Mouse (Mus musculus) E14TG2a.4 (cell line): ENCODE data around the gene Ambra1.
A peak's percentile ranks its signal among the peaks of the same experiment; 100 is the strongest.

Experiments
- H3K27me3 ChIP-seq: 2 replicates; pipeline ENCODE4 v1.6.1; 2014; ENCODE audit warnings: low read length, control low read depth; ENCODE audit not compliant: insufficient read depth
- H3K36me3 ChIP-seq: 2 replicates; pipeline ENCODE4 v1.6.1; 2014; ENCODE audit warnings: low read length, control low read depth; ENCODE audit not compliant: insufficient read depth
- H3K4me1 ChIP-seq: replicated peaks from 2 replicates; pipeline ENCODE4 v1.6.1; 2014; ENCODE audit warnings: low read depth, low read length, control low read depth
- H3K4me3 ChIP-seq: replicated peaks from 2 replicates; pipeline ENCODE4 v1.5.1; 2014; ENCODE audit warnings: mild to moderate bottlenecking, low read length
- H3K9me3 ChIP-seq: 2 replicates; pipeline ENCODE4 v1.6.1; 2014; ENCODE audit warnings: low read length, control low read depth
- CTCF ChIP-seq: conservative IDR thresholded peaks from 2 replicates; pipeline ENCODE4 v1.5.1; 2014; ENCODE audit warnings: low read length
- NANOG ChIP-seq: IDR thresholded peaks from 2 replicates; pipeline ENCODE4 v1.6.1; 2014; ENCODE audit warnings: borderline replicate concordance, low read length, mixed read lengths
- POU5F1 ChIP-seq: IDR thresholded peaks from 2 replicates; pipeline ENCODE4 v1.6.1; 2014; ENCODE audit warnings: low read length, borderline replicate concordance

The Ambra1 gene

GRCm38 (mm10) chr2:91936154-91936553 is 206.2 kb downstream of the Ambra1 start:
- peaks cover 67% of the 10 kb centered on the region for H3K4me1 ChIP-seq
- no peak for TF ChIP-seq CTCF
- H3K36me3 ChIP-seq, result peaks cover 84% of the 10 kb centered on the region
- no peaks in the 10 kb centered on the region for H3K27me3 ChIP-seq
- no peaks in the 10 kb centered on the region for H3K9me3 ChIP-seq
- no peak overlapping the region for H3K4me3 ChIP-seq

GRCm38 (mm10) chr2:91939303-91939935 is 209.5 kb downstream of the Ambra1 start:
- Histone ChIP-seq H3K9me3 (no peaks in the 10 kb centered on the region), H3K27me3 (no peaks in the 10 kb centered on the region), H3K4me1 (peaks cover 57% of the 10 kb centered on the region), H3K4me3 (no peak overlapping the region), H3K36me3 (peaks cover 76% of the 10 kb centered on the region)
- TF ChIP-seq CTCF, result no peak; the same call in 1 of the 2 replicates
- TF ChIP-seq NANOG, result no peak
- TF ChIP-seq POU5F1, result no peak

- H3K4me3 ChIP-seq, result no peak overlapping the region
- H3K9me3 ChIP-seq, result no peaks in the 10 kb centered on the region
- H3K36me3 ChIP-seq, result peaks cover 53% of the 10 kb centered on the region
- H3K4me1 ChIP-seq, result peaks cover 55% of the 10 kb centered on the region
- peak; percentile 69 for TF ChIP-seq CTCF
- TF ChIP-seq NANOG, result no peak
- H3K27me3 ChIP-seq, result no peaks in the 10 kb centered on the region
Observed at GRCm38 (mm10) chr2:91942356-91942755, 212.4 kb downstream of the Ambra1 start.

- TF ChIP-seq POU5F1 (no peak), CTCF (peak; percentile 88), NANOG (no peak)
- peak overlapping the region; percentile 60 for H3K4me3 ChIP-seq
- H3K36me3 ChIP-seq, result peaks cover 33% of the 10 kb centered on the region
- no peaks in the 10 kb centered on the region for H3K9me3 ChIP-seq
- no peaks in the 10 kb centered on the region for H3K27me3 ChIP-seq
- H3K4me1 ChIP-seq, result peaks cover 59% of the 10 kb centered on the region
Observed at GRCm38 (mm10) chr2:91944170-91944950, 214.4 kb downstream of the Ambra1 start.

GRCm38 (mm10) chr2:91945483-91945882 is 215.5 kb downstream of the Ambra1 start, which contains the start of gene Gm9821:
TSS of gene Gm9821 (plus strand) at chr2:91945703.
- Histone ChIP-seq H3K4me3 (peak within 1 kb of the TSS; percentile 60), H3K4me1 (peaks cover 71% of the 10 kb centered on the region), H3K9me3 (no peaks in the 10 kb centered on the region), H3K27me3 (no peaks in the 10 kb centered on the region), H3K36me3 (peaks cover 22% of the 10 kb centered on the region)
- TF ChIP-seq POU5F1 (no peak), CTCF (no peak), NANOG (no peak)

- no peaks in the 10 kb centered on the region for H3K27me3 ChIP-seq
- H3K9me3 ChIP-seq, result no peaks in the 10 kb centered on the region
- H3K4me3 ChIP-seq, result no peak overlapping the region
- H3K4me1 ChIP-seq, result peaks cover 78% of the 10 kb centered on the region
- TF ChIP-seq POU5F1, result no peak
- H3K36me3 ChIP-seq, result peaks cover 10% of the 10 kb centered on the region; the same call in 1 of the 2 replicates
Observed at GRCm38 (mm10) chr2:91946836-91947235, 216.9 kb downstream of the Ambra1 start.

GRCm38 (mm10) chr2:91947397-91948150 is 217.6 kb downstream of the Ambra1 start:
- Histone ChIP-seq H3K36me3 (peaks cover 7% of the 10 kb centered on the region; the same call in 1 of the 2 replicates), H3K27me3 (no peaks in the 10 kb centered on the region), H3K9me3 (no peaks in the 10 kb centered on the region), H3K4me3 (no peak overlapping the region), H3K4me1 (peaks cover 78% of the 10 kb centered on the region)
- TF ChIP-seq CTCF (no peak), POU5F1 (no peak), NANOG (no peak)

GRCm38 (mm10) chr2:91948151-91948509 is 218.2 kb downstream of the Ambra1 start:
- Histone ChIP-seq H3K4me1 (peaks cover 77% of the 10 kb centered on the region), H3K27me3 (no peaks in the 10 kb centered on the region)
- no peak for TF ChIP-seq NANOG

More at GRCm38 (mm10) chr2:91948151-91948509, 218.2 kb downstream of the Ambra1 start:
- H3K36me3 ChIP-seq, result peaks cover 7% of the 10 kb centered on the region; the same call in 1 of the 2 replicates
- no peak overlapping the region for H3K4me3 ChIP-seq
- H3K9me3 ChIP-seq, result no peaks in the 10 kb centered on the region
